Mouse (Mus musculus) left cerebral cortex, postnatal 14 days (tissue): ENCODE measurements around the gene Ccser2. TPM values are rescaled to one million over a fixed set of nuclear protein-coding genes. Genes with fewer than 3 reads are reported as not detected.
"Not testable (repeated sequence)": the region's sequence is repeated elsewhere in the genome, so short reads cannot be mapped to it uniquely, and the experiment has no call there.

Experiments used
- DNase-seq, 2 experiments: peaks; one replicate each; pipeline ENCODE4 v3.0.0; 2021 to 2022; ENCODE audit warnings: low spot score in 2 of 2, mixed read lengths in 1 of 2
- intact Hi-C: fragments of 180-260 bp; cut with DNase I; formaldehyde crosslinking; loops from one replicate; pipeline ENCODE4 v1.15.1; 2025
- long read RNA-seq, 2 experiments: library from polyadenylated mRNA; stranded (forward); transcript quantifications; one replicate each; pipeline ENCODE4 v2.0.0; 2021
- total RNA-seq, 2 experiments: library from RNA; stranded (reverse); gene quantifications; 2 replicates each; pipeline ENCODE4 v1.2.3; 2021

Gene Ccser2
- total RNA-seq = 10 to 100 TPM; 83.4 to 91.2 TPM
- long read RNA-seq, experiment 1, full-length matches to known transcripts = 3 of 23 reads
- long read RNA-seq, experiment 1, partial matches to known transcripts = 4 of 23 reads
- long read RNA-seq, experiment 1, other reads (novel, unspliced or antisense) = 16 of 23 reads
- long read RNA-seq, experiment 2, partial matches to known transcripts = 1 of 14 reads
- long read RNA-seq, experiment 2, other reads (novel, unspliced or antisense) = 12 of 14 reads

DNA sequence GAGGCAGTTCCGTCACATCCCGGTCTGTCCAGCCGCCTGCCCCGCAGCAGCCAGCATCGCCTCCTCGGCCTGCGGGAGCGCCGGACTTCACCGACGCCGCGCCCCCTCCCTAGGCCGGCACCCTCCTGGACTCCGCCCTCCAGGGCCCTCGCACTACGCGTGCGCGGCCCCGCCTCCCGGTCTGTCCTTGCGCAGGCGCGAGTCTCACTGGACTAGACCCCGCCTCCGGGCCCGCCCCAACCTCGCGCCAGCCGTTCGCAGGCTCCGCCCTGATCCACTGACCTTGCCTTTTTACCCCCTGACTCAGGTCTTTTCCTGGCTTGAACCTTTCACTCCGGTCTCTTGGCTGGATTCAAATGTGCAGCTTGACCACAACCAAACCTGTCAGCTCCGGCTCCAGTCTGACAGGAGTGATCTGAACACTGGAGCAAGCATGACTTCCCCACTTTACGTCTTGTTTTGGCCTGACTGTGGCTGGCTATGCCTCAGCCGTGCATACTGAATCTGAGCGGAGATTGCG lies at the start of gene Ccser2:
Gene Ccser2 (minus strand): TSS at position 150 of the 520 bp plus-strand sequence.
- peak; percentile 95 to 97 for DNase-seq
- intact Hi-C loops = loop anchor here (5.0 to 10.0 kb wide), 2 partner anchors 64 to 166 kb away; partner anchors contain the start of gene Ghitm

DNA sequence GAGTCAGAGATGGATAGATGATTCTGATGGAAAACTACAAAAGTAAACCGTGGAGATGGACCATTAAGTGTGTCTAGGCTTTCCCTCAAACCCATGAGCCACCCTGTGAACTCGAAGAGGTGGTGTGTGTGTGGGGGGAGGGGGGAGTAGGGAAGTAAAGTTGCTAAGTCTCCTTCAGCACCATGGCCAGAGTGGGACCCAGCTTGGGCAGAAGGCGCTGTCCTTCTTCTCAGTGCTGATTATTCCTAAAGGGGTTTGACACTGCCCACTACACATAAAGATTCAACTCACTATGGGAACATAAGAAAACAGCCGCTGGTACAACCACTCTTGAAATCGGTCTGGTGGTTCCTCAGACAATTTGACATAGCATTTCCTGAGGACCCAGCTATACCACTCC lies 47.3 kb upstream of the Ccser2 start:
- intact Hi-C loops = no loop called here
- no peak for DNase-seq

DNA sequence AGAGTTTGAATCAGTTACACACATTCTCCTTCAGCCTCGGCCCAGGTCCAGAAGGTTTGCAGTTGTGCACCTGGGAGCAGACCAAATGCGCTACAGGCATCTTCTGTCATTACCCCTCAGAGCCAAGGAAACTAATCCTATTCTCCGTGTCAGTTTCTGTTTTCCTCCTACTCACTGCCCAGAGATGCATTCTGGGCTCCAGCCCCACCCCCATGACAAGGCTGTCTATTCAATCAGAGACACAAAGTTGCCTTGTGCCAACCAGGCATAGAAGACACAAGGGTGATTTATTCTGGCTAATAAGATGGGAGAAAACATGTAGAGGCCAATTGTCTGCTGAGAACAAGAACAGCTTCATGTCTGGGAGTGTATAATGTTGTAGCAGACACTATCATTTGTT lies 45.1 kb upstream of the Ccser2 start:
- DNase-seq = peak in 1 of 2 experiments; percentile 49
- intact Hi-C loops = no loop called here

DNA sequence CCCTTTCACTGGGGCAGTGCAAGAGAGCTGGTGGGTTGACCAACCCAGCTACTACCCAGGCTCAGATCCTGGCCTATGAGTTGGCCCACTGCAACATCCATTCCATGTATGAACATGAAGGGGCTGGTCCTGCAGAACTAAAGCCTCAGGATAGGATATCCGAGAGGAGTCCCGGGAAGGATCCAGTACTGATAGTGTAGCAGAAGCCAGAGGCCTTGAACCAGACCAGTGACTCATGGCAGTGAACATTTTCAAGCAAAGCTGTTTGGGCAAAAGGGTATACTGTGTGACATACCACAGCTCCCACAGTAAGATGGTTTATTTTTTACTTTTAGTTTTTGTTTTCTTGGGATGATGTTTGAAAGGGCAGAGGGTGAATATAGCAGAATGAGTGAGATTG lies 41.1 kb upstream of the Ccser2 start:
- intact Hi-C loops = no loop called here
- DNase-seq = no peak

DNA sequence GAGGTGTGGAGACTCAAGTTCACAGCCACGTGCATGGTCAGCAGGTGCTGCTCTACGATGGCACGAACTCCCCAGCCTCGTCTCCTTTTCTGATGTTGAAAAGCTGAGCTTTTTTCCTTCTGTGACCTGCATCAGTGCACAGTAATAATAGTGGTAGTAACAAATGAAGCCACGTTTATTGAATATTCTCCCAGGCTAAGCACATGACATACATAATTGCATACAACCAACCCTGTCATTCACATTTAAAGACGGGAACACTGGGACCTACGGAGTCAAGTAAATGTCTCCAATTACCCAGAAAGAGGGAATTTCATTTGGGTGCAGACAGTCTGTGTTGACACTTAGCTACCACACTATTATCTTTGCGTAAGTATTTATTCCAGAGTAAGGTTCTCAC lies 37.9 kb upstream of the Ccser2 start:
- no peak for DNase-seq
- intact Hi-C loops = no loop called here

DNA sequence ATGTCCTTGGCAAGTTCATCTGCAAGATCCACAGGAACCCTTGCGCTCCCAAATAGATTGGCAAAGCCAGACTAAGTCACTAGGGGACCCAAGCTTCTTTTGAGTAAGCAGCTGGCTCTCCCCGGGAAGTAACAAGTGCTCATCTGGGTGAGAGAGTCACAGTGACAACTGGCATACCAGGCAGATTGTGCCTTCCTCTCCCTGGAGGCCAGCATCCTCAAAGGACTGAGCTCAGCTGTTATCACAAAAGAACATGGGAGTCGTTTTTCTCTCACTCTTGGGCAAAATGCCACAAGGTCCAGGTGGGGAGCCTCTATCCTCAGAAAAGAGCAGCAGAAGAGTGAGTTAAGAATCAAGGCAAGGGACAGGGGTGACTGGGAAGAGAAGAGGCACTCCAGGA lies 37.3 kb upstream of the Ccser2 start:
- intact Hi-C loops = no loop called here
- no peak for DNase-seq

DNA sequence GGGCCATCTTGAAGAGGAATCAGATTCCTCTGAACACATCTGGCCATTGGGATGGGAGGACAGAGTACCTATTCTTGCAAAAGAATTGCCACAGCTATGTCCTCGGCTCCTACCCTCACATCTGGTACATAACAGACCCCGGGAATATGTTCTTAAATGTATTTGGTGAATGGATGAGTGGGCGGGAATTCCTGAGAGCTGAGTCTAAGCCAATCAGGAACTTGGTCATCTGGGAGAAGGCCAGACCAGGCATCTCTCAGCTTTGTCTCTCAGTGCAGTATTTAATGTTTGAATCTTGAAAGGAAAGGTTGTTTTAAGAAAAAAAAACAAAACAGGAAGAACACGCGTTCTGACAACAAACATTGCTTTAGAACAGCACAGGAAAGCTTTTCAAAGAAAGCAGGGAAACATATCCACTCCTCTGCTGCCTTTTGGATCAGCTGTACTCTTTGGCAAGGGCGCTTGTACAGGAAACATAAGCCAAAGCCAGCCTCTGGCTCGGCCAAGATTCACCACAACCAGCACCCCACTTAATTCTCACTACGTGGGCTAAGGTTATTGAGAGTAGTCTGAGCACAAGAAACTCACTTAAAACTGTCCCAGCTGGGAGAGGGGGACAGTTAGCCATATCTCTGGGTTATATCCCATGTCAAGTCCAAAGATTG lies 35.0 kb upstream of the Ccser2 start:
- intact Hi-C loops = no loop called here
- DNase-seq = no peak

DNA sequence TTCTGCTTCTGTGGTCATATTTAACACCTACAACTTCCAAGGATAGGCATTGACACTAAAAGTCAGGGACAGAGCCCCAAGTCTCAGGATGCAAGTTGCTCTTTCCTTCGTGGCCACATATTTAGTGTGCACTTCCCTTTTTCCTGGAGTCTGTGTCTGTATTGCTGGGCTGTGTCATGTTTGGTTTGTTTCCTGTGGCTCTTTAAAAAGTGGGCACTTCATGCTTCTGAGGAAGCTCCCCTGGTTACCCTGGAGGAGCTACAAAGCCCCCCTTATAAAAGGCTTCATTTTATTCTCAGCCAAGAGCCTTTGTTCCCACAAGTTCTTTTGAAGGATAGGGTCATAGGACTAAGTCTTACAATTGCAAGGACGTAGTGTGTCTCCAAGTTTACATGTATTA lies 34.3 kb upstream of the Ccser2 start:
- no peak for DNase-seq
- intact Hi-C loops = no loop called here

DNA sequence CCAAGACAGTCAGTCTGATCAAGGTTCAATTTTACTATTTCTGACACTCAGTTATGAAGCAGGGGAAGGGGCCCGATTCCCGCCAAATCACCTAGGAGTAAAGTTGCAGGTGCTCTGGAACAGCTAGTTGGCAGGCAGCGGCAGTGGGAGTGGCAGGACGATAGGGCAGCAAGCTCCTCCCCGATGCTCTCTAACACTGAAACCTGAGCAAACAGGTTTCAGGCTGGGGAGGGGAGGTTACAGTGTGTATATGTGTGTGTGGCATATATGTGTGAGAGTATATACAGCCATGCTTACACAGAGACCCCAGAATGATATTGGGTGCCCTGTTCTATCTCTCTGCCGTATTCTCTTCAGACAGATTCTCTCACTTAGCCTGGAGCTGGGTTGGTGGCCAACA lies 32.2 kb upstream of the Ccser2 start:
- DNase-seq, intact Hi-C loops: not testable (repeated sequence)

DNA sequence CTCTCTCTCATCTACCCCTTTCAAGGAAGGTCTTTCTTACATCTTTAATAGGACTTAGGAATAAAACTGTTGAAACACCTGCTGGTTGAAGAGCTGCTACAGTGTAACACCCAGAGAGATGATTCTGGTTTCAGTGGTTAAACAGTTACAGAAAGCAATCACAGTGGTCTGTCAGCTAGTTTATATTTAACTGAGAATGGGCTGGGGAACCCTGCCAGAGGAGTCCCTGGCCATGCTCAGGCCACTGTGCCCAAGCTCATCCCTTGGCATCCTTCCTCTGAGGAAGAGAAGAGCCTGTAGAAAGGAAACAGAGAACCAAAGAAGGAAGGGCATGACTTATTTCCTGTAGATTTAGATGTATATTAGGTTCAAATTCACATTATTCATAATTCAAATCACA lies 21.2 kb upstream of the Ccser2 start:
- DNase-seq = no peak
- intact Hi-C loops = no loop called here

DNA sequence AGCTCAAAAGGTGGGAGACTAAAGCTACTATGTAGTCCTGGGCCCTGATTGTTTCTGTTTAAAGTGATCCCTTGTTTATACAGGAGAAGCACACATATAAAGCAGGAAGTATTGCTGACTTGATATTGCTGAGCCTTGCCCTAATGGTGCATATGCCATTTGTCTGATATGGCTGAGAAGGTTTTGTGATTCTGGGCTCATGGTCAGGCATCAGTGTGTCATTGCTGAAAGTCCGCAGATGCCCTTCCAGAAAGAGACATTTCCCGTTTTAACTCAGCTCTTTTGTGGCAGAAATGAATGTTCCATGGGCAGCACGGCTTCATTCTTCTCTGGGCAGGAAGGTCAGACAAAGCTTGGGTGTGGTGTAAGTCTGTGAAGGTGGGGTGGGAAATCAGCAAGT lies 17.1 kb upstream of the Ccser2 start:
- DNase-seq = no peak
- intact Hi-C loops = no loop called here

DNA sequence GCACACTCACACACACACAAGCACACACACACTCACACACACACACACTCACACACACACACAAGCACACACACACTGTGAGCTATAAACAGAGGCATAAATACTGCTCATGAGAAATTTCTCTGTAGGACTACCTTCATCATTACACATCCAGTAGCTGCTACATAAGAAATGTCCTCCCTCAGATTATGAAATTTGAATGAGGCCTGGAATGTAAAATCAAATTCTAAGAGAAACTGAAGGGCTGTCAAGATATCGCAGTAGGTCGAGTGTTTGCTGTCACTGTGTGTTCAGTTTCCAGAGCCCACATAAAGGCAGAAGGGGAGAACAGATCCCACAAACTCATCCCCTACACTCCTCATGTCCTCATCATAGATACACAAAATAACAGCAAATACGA lies 6.4 kb upstream of the Ccser2 start:
- no peak for DNase-seq
- intact Hi-C loops = no loop called here

DNA sequence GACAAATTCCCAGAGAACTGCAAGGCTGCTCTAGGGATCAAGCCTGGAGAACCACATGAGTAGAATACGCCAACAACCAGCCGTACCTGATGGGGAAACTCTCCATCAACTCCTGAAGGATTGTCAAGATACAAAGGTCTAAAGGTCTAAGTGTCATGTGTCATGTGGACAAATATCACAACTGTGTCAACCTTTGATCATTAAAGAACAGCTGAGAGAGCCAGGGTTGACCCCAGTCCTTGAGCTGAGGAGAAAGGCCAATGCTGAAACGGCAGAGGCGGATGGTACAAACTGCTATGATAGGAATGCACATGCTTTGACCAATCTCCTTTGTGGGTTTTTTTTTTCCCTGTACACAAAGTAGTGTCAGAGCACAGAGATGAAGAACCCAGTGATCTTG lies 2.6 kb upstream of the Ccser2 start:
- no peak for DNase-seq
- intact Hi-C loops = no loop called here

DNA sequence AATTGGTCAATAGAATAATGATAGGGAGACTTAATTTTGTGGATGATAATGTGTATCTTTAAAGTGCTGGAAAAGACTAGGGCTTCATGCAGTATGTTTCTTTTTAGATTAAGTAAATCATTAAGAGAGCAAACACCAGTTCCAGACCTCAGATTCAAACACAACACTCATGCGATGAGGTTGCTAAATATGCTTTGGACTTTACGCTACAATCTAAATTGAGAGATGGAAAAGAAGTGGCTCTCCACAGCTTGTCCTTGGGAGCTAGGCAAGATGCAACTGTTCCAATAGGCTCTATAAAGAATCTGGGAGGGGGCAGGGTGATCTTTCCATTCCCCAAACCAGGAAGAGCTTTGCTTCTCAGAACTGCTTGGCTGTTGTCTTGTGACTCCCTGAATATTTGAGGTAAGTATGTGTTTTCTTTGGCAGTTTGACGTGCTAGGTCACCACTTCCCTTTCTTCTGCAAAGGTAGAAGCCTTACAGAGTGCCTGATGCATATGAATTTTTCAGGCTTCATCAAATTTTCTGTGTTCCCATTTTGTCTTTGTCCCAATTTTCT lies 1.4 kb upstream of the Ccser2 start:
- intact Hi-C loops = loop anchor here (5.0 to 10.0 kb wide), 2 partner anchors 62 to 165 kb away; partner anchors contain the start of gene Ghitm
- no peak for DNase-seq

DNA sequence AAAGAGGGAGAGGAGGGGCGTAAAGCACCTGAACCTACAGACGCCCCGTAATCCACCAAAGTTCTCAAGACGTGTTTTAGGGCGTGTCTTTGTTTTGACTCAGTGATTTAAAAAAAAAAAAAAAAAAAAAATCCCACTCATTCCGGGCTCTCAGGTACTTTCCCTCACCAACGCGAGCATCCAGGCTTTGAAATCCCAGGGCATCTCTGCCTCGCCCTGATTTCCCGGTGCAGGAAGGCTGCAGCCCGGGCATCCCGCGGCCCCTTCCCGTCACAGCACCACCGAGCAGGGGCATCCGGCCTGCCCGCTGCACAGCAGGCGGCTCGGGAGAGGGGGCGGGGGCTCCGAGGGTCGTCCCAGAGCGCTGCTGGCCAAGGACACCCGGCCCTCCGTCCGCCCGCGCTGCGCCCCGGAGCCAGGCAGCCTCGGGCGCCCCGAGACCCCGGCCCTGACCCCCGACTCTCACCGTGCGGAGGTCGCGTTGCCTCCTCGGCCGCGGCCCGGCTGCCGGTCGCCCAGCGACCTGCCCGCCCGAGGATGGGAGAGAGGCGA lies 425 bp downstream of the Ccser2 start:
- DNase-seq = peak; percentile 17 to 40
- intact Hi-C loops = loop anchor here (5.0 to 10.0 kb wide), 2 partner anchors 64 to 167 kb away; partner anchors contain the start of gene Ghitm

DNA sequence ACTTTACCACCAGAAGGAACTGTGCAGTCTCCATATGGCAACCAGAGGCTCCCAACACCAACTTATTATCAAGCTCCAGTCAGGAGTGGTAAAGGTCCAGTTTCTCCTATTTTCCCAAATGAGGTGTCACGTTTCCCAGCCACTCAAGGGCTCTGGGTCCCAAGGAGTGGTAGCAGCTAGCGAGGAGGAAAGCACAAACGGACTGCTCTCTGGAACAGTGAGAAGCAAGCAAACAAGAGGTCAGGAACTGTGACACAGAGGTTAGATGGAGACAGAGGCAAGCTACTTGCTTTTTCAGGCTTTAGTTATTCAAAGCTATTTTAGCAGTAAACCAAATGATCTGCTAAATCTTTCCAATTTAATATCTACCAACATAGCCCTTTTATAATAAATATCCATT lies 3.2 kb downstream of the Ccser2 start:
- intact Hi-C loops = loop anchor here (5.0 to 10.0 kb wide), 2 partner anchors 67 to 169 kb away; partner anchors contain the start of gene Ghitm
- DNase-seq = no peak

DNA sequence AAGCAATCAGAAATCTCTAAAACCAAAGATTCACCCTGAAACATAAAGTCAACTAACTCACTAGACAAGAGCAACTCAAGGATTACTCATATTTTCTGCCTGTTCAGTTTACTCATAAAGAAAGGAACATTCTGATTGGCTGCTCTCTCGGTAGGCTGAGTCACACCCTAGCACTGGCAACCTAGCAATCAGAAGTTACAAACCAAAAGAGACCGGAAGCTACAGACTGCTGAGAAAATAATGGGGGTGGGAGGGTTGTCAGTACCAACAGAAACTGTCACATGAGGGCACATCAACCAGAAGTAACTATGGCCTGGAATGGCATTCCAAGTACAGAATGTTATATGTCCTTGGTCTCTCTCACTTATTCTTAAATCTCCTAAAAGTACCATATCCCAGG lies 6.1 kb downstream of the Ccser2 start:
- no peak for DNase-seq
- intact Hi-C loops = loop anchor here (10.0 kb wide), 1 partner anchor 172 kb away; the partner anchor contains the start of gene Ghitm

DNA sequence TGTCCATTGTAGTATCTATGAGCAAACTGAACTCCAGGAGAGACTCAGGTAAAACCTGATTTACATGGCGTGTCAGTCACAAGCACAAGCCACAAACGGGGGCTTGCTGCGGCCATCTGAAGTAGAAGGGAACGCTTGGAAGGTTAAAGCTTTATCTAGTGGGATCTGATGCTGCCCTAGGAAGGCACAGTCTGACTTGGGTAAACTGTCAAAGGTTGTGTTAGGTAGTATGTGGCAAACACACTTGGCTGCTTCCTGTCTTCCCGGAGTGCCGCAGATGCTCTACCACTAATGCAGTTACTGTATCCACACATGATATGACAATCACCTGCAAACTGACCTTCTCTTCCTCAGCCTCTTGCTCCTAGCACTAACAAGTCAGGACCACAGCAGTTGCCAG lies 10.9 kb downstream of the Ccser2 start:
- intact Hi-C loops = no loop called here
- DNase-seq = no peak

DNA sequence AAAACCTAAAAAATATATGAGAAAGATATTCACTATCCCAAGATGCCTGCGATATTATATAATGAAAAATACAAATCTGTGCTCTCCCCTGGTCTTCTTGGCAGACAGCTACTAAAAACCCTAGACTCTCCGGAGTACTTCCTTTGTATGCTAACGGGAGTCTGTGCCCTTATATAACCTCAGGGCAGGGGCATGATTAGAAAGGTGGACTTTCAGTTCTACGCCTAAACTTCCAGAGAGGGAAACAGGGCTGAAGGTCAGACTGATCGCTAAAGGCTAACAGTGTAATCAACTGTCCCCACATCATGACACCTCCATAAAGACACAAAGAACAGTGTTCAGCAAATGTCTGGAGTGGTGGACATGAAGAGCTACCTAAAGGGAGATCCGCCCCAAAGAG lies 11.3 kb downstream of the Ccser2 start:
- DNase-seq = no peak
- intact Hi-C loops = no loop called here

DNA sequence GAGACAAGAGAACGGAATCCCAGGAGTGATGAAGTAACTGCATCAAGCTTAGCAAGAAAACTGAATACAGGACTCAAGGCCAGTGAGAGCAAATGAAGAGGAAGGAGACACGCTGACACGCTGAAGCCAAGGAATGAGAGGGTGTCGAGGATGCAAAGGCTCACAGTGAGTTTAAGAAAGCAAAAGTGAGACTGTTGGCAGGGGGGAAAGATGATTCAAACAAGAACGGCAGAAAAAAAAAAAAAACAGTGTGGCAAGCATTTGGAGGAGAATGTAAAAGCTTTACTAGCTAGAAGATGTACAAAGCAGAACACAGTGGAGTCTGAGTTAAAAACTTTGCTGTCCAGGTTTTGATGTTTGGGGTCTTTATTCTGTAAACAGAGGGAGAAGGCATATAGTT lies 11.9 kb downstream of the Ccser2 start:
- intact Hi-C loops = no loop called here

More for the DNA sequence above, 11.9 kb downstream of the Ccser2 start:
- DNase-seq = no peak
